Mouse (Mus musculus) hindbrain, embryonic 12.5 days (tissue): ENCODE data around the gene Cypt3. TPM values are rescaled to one million over a fixed set of nuclear protein-coding genes. Genes with fewer than 3 reads are reported as not detected.

Source experiments
- ATAC-seq: fragments of 200-750 bp; cut with Nextera tagmentation; 2 replicates; pipeline ENCODE4 v1.8.0; 2017; ENCODE audit warnings: moderate TSS enrichment; ENCODE audit not compliant: low FRiP score
- H3K27ac ChIP-seq: fragments of 300-500 bp; sonication (generic); 2 replicates; pipeline ENCODE4 v1.5.1; 2016; ENCODE audit warnings: mild to moderate bottlenecking
- H3K27me3 ChIP-seq: fragments of 300-500 bp; sonication (generic); 2 replicates; pipeline ENCODE4 v1.6.1; 2016; ENCODE audit warnings: mild to moderate bottlenecking
- H3K36me3 ChIP-seq: fragments of 300-500 bp; sonication (generic); 2 replicates; pipeline ENCODE4 v1.6.1; 2016; ENCODE audit warnings: mild to moderate bottlenecking
- H3K4me1 ChIP-seq: fragments of 300-500 bp; sonication (generic); 2 replicates; pipeline ENCODE4 v1.6.1; 2016
- H3K4me2 ChIP-seq: fragments of 300-500 bp; sonication (generic); replicated peaks from 2 replicates; pipeline ENCODE4 v1.6.1; 2016; ENCODE audit warnings: mild to moderate bottlenecking
- H3K4me3 ChIP-seq: fragments of 300-500 bp; sonication (generic); 2 replicates; pipeline ENCODE4 v1.5.1; 2016; ENCODE audit warnings: mild to moderate bottlenecking
- H3K9ac ChIP-seq: fragments of 300-500 bp; sonication (generic); 2 replicates; pipeline ENCODE4 v1.6.1; 2016; ENCODE audit warnings: mild to moderate bottlenecking, moderate library complexity
- H3K9me3 ChIP-seq: fragments of 300-500 bp; sonication (generic); replicated peaks from 2 replicates; pipeline ENCODE4 v1.6.1; 2016; ENCODE audit warnings: mild to moderate bottlenecking
- WGBS: fragments of 180-500 bp; shearing (Covaris S2); methylation state at CpG from one replicate; pipeline ENCODE4 v1.1.7; 2016; 5-methylcytosine and 5-hydroxymethylcytosine counted together
- polyA plus RNA-seq: library from polyadenylated mRNA; unstranded; fragments of >200 nt; fragmentation: Nextera tagmentation; extraction: Ambion mirVana; gene quantifications from 2 replicates; pipeline ENCODE4 v1.2.1, GENCODE M21; 2016

Gene Cypt3
- polyA plus RNA-seq = not detected in 2 replicates

DNA sequence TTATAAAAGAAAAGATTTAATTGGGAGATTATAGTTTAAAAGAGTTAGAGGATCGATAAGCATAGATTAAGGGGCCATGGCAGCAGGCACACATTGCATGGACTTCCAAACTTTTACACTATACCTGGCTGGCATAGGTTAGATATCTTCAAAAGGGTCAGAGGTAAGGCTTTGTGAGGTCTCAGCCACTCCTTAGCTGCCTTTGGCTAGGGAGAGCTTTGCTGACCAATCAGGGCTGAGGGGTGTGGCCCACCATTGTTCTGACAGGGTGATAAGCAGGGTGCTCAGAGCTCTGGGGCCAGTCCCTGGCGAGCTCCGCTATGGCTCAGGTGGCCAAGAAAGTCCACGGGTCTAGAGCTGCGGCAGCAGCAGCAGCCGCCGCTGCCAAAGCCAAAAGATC is at the start of gene Cypt3:
Gene Cypt3 (plus strand): TSS at position 301 of the 400 bp plus-strand sequence.
- no peaks in the 10 kb centered on the region for H3K36me3 ChIP-seq
- H3K4me2 ChIP-seq = no peak within 1 kb of the TSS
- ATAC-seq = no peak
- H3K9ac ChIP-seq = no peak within 1 kb of the TSS
- WGBS = 64% methylated on average over 7 of the region's 7 CpGs
- H3K27ac ChIP-seq = no peak within 1 kb of the TSS
- H3K9me3 ChIP-seq = no peaks in the 10 kb centered on the region
- no peaks in the 10 kb centered on the region for H3K27me3 ChIP-seq
- no peak within 1 kb of the TSS for H3K4me3 ChIP-seq
- no peaks in the 10 kb centered on the region for H3K4me1 ChIP-seq

DNA sequence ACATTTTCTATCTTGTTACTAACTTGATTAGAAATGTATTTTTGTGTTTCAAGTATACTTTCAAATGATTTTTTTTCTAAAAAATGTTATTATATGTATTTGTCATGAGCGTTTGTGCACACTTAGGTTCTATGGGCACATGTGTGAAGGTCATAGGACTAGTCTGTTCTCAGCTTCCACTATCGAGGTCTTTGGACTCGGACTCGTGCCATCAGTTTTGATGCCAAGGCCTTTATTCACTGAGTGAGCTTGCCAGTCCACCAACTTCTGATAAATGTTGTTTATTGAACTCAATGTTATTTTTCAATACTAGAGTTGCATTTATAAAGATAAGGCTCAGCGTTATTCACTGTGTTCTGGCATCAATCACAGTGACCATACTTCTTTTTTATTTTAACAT is 42.9 kb upstream of the Cypt3 start:
- H3K36me3 ChIP-seq = no peaks in the 10 kb centered on the region
- no peak overlapping the region for H3K4me2 ChIP-seq
- WGBS = 89% methylated on average over 5 of the region's 5 CpGs
- no peak overlapping the region for H3K9ac ChIP-seq
- H3K9me3 ChIP-seq = no peaks in the 10 kb centered on the region
- H3K27me3 ChIP-seq = no peaks in the 10 kb centered on the region
- no peak overlapping the region for H3K27ac ChIP-seq
- no peak for ATAC-seq
- H3K4me1 ChIP-seq = no peaks in the 10 kb centered on the region
- no peak overlapping the region for H3K4me3 ChIP-seq

DNA sequence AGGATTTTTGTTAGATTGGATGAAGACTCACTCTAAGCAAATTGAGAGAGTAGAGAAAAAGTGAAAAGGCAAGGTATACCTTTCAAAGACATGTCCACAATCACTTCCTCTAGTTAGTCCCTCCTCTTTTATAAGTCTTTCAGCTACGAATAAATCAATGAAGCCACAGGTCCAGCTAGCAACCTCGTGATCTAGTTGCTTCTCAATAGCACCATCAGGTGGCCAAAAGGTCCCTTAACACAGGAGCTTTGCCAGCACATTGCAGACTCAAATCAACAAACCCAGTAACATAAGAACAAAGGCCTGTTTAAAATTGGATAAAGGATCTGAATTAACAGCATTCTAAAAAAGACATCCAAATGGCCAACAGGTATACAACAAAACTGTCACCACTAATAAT is 30.0 kb upstream of the Cypt3 start:
- no peak overlapping the region for H3K4me3 ChIP-seq
- H3K36me3 ChIP-seq = no peaks in the 10 kb centered on the region
- no peaks in the 10 kb centered on the region for H3K4me1 ChIP-seq
- WGBS = 38% methylated on average over 2 of the region's 2 CpGs
- no peak overlapping the region for H3K27ac ChIP-seq
- no peak for ATAC-seq
- no peaks in the 10 kb centered on the region for H3K27me3 ChIP-seq
- H3K9ac ChIP-seq = no peak overlapping the region
- no peaks in the 10 kb centered on the region for H3K9me3 ChIP-seq
- no peak overlapping the region for H3K4me2 ChIP-seq

DNA sequence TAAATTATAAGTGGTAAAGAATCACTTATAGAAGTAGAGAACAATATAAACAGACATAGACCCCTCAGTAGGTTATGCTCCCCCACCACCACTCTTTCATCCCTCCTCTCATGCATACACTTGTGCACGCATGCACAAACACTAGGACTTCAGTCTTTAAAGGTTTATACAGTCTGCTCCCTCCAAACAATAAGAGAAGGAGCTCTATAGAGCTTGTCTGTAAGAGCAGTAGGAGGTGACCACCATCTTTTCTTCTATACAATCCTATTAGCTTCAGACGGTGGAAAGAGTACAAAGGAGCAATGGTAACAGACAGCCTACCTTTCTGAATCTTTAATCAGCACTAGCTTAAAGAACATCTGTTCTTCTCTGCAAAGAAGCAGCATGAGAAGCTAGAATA is 1.8 kb upstream of the Cypt3 start:
- 39% methylated on average over 2 of the region's 2 CpGs for WGBS
- ATAC-seq = no peak
- Histone ChIP-seq H3K9me3 (no peaks in the 10 kb centered on the region), H3K9ac (no peak overlapping the region), H3K4me1 (no peaks in the 10 kb centered on the region), H3K36me3 (no peaks in the 10 kb centered on the region), H3K4me3 (no peak overlapping the region), H3K4me2 (no peak overlapping the region), H3K27me3 (no peaks in the 10 kb centered on the region), H3K27ac (no peak overlapping the region)

DNA sequence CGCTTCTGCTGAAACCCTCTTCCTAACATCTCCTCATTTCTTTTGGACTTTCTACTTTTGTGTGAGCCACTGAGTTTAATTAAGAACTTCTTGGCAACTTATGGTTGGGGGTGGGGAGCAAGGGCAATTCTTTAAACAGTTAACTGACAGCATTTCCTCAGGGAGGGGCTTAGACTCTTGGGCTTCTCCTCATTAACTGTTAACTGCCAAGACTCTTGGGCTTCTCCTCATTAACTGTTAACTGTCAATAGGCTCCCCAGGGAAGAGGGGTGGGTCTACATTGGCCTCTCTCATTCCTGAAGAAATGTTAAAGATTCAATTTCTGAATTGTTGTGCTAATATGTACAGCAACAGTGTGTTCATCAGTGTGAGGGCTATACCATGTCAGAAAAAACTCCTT is 6.3 kb downstream of the Cypt3 start:
- H3K36me3 ChIP-seq = no peaks in the 10 kb centered on the region
- no peaks in the 10 kb centered on the region for H3K4me1 ChIP-seq
- no peak overlapping the region for H3K9ac ChIP-seq
- H3K9me3 ChIP-seq = no peaks in the 10 kb centered on the region
- ATAC-seq = no peak
- no peak overlapping the region for H3K4me3 ChIP-seq
- H3K4me2 ChIP-seq = no peak overlapping the region
- no peak overlapping the region for H3K27ac ChIP-seq
- H3K27me3 ChIP-seq = no peaks in the 10 kb centered on the region
- WGBS = 72% methylated on average over 1 of the region's 1 CpGs

DNA sequence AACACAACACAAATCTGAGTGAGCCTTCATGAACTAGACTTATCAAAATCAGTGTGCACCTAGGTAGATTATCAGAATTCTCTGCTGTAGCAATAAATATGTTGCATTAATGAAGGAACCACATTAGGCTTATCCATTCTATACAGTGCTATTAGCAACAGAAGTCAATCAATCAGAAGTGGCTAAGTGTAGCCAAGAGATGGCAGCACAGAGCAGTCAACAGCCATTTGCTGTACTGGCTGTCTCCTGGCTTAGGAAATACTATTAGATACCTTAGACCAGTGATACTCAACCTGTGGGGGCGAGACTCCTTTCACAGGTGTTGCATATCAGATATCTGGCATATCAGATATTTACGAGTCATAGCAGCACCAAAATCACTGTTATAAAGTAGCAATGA is 41.2 kb downstream of the Cypt3 start:
- no peaks in the 10 kb centered on the region for H3K4me1 ChIP-seq
- H3K27ac ChIP-seq = no peak overlapping the region
- H3K36me3 ChIP-seq = no peaks in the 10 kb centered on the region
- WGBS = 56% methylated on average over 2 of the region's 2 CpGs
- no peak for ATAC-seq
- H3K9ac ChIP-seq = no peak overlapping the region
- no peak overlapping the region for H3K4me2 ChIP-seq
- H3K27me3 ChIP-seq = no peaks in the 10 kb centered on the region
- no peaks in the 10 kb centered on the region for H3K9me3 ChIP-seq
- H3K4me3 ChIP-seq = no peak overlapping the region

Other genes starting within 250 kb of the Cypt3 start
- gene Ubqln2, start 60.4 kb upstream of the Cypt3 start, polyA plus RNA-seq = 52.6 and 56.4 TPM in 2 replicates
- 5.0 and 5.3 TPM in 2 replicates for gene Kctd12b, start 137.8 kb downstream of the Cypt3 start, polyA plus RNA-seq
- 87.4 and 91.6 TPM in 2 replicates for gene Nbdy, start 165.0 kb downstream of the Cypt3 start, polyA plus RNA-seq